Comparison of ENCODE assay signal across 30 mouse cellular contexts in genomic region chr3:138246511-138247020, GRCm38 (mm10). TPM values are rescaled to one million over a fixed set of nuclear protein-coding genes. Genes with fewer than 3 reads are reported as not detected.
DNase-seq lines count a peak whose midpoint lies in the region; ATAC-seq and TF ChIP-seq lines count a peak whose summit lies in the region.
"Had no signal": no experiment of that assay in that cellular context is flagged by ENCODE, and none has a peak within 500 bp of the region (broad histone marks: within the 10 kb centered on the region; RNA-seq: fewer than 3 reads in every experiment).

No protein-coding gene starts in this region.

- no peak overlapping the region for H3K9ac ChIP-seq in heart, adult 2 months (ENCODE audit: low read depth, low read length)
- H3K9ac ChIP-seq in lung, postnatal 0 days (replicated peaks; ENCODE audit: low read depth): no peak overlapping the region
- H3K9ac ChIP-seq: forebrain, embryonic 13.5 days; heart, embryonic 15.5 days; hindbrain, embryonic 14.5 days had no signal

- no peak overlapping the region for H3K4me3 ChIP-seq in gastrocnemius, adult 2 months
- H3K4me3 ChIP-seq in heart, adult 2 months: no peak overlapping the region
- no peak overlapping the region for H3K4me3 ChIP-seq in lung, postnatal 0 days (ENCODE audit: low read depth, low read length)
- no peak overlapping the region for H3K4me3 ChIP-seq in brown adipose tissue, adult 24 weeks (ENCODE audit: insufficient read depth, low read depth, low read length)
- H3K4me3 ChIP-seq: forebrain, embryonic 10.5 days; forebrain, embryonic 13.5 days; heart, embryonic 15.5 days had no signal

- peak overlapping the region; percentile 84 for H3K27ac ChIP-seq in gastrocnemius, adult 2 months
- H3K27ac ChIP-seq in heart, adult 2 months: peak overlapping the region; percentile 71
- H3K27ac ChIP-seq in lung, postnatal 0 days (ENCODE audit: low read length): no peak overlapping the region
- peak overlapping the region; percentile 92 for H3K27ac ChIP-seq in brown adipose tissue, adult 24 weeks (replicated peaks; ENCODE audit: low read depth, low read length)
- H3K27ac ChIP-seq: forebrain, embryonic 10.5 days; forebrain, embryonic 13.5 days; heart, embryonic 15.5 days; hindbrain, embryonic 14.5 days; hindbrain, postnatal 0 days had no signal

- no peak overlapping the region for H3K4me2 ChIP-seq in lung, postnatal 0 days (replicated peaks; ENCODE audit: low read depth, low read length)
- H3K4me2 ChIP-seq: forebrain, embryonic 13.5 days; heart, embryonic 11.5 days; heart, embryonic 15.5 days; hindbrain, embryonic 14.5 days had no signal

- no peaks in the 10 kb centered on the region for H3K79me2 ChIP-seq in heart, adult 2 months (replicated peaks; ENCODE audit: control insufficient read depth, insufficient read depth, low read length)

- no peaks in the 10 kb centered on the region for H3K9me3 ChIP-seq in lung, postnatal 0 days (ENCODE audit: low read length)
- H3K9me3 ChIP-seq: forebrain, embryonic 10.5 days; forebrain, embryonic 13.5 days; heart, embryonic 15.5 days had no signal

- TF ChIP-seq EP300 in heart, adult 2 months (IDR thresholded peaks at IDR 0.05; ENCODE audit: insufficient read depth, low read depth, low read length): no peak
- TF ChIP-seq EP300 in lung, postnatal 0 days (IDR thresholded peaks at IDR 0.05): no peak

- TF ChIP-seq POLR2A in heart, adult 2 months (IDR thresholded peaks at IDR 0.05; ENCODE audit: insufficient read depth, low read depth, low read length): peak; percentile 50

- TF ChIP-seq CTCF in gastrocnemius, adult 2 months (IDR thresholded peaks at IDR 0.05): no peak
- no peak for TF ChIP-seq CTCF in heart, adult 2 months (IDR thresholded peaks at IDR 0.05)
- no peak for TF ChIP-seq CTCF in lung, postnatal 0 days (IDR thresholded peaks at IDR 0.05)

- no peaks in the 10 kb centered on the region for H3K27me3 ChIP-seq in heart, adult 2 months (ENCODE audit: control insufficient read depth, insufficient read depth, low read length)
- H3K27me3 ChIP-seq in lung, postnatal 0 days (replicated peaks; ENCODE audit: insufficient read depth, low read length): no peaks in the 10 kb centered on the region
- H3K27me3 ChIP-seq: forebrain, embryonic 13.5 days; heart, embryonic 15.5 days had no signal

- intact Hi-C loops in gastrocnemius, adult 2 months (cut with DNase I): no loop called here
- intact Hi-C loops in heart, adult 2 months (cut with DNase I): no loop called here
- intact Hi-C loops in heart, postnatal 25 days (cut with DNase I): no loop called here

- peaks cover 3% of the 10 kb centered on the region for H3K36me3 ChIP-seq in heart, adult 2 months (ENCODE audit: control insufficient read depth, insufficient read depth, low read length)
- no peaks in the 10 kb centered on the region for H3K36me3 ChIP-seq in lung, postnatal 0 days (ENCODE audit: insufficient read depth, low read length)
- H3K36me3 ChIP-seq: forebrain, embryonic 10.5 days; heart, embryonic 15.5 days had no signal

- H3K4me1 ChIP-seq in heart, adult 2 months (ENCODE audit: control insufficient read depth, insufficient read depth, low read length): peaks cover 18% of the 10 kb centered on the region
- peaks cover 7% of the 10 kb centered on the region for H3K4me1 ChIP-seq in lung, postnatal 0 days (ENCODE audit: insufficient read depth, low read depth, low read length)
- H3K4me1 ChIP-seq in brown adipose tissue, adult 24 weeks (ENCODE audit: control insufficient read depth, insufficient read depth, insufficient read length, low read length): peaks cover 19% of the 10 kb centered on the region
- H3K4me1 ChIP-seq: forebrain, embryonic 10.5 days; heart, embryonic 15.5 days had no signal

- ATAC-seq in lung, postnatal 0 days: no peak
- ATAC-seq: activated CD4-positive, CD25-positive, alpha-beta regulatory T cell, adult 4 months; forebrain, embryonic 13.5 days; forebrain, embryonic 16.5 days; hindbrain, postnatal 0 days; inflammation-experienced regulatory T-cells, adult 6 months; intestine, embryonic 16.5 days had no signal

- no peak for DNase-seq in gastrocnemius, adult 2 months
- DNase-seq in gastrocnemius, adult 18-20 months (ENCODE audit: low spot score): no peak
- DNase-seq in heart, adult 2 months: peak in 1 of 2 experiments; percentile 33
- no peak for DNase-seq in heart, postnatal 25 days (ENCODE audit: low spot score)
- peak; percentile 12 for DNase-seq in lung, postnatal 0 days (ENCODE audit: low spot score)
- DNase-seq in lung, postnatal 4 days: no peak
- DNase-seq: adrenal gland, adult 8-10 months; adrenal gland, postnatal 25 days; cerebellum, adult 18-20 months; cerebellum, adult 9-10 months; cerebellum, postnatal 14 days; gastrocnemius, postnatal 25 days had no signal

RNA-seq across cellular contexts. Expression of gene Adh1, which starts 14.2 kb away (rescaled TPM):
- 10 to 100 TPM; 19.3 to 27.8 TPM for total RNA-seq in gastrocnemius, adult 2 months (2021)
- 10 to 100 TPM; 18.0 to 28.7 TPM for total RNA-seq in gastrocnemius, adult 18-20 months (2021)
- total RNA-seq in heart, adult 2 months (2021): 10 to 100 TPM; 27.5 to 34.3 TPM
- 26.1 and 29.7 TPM in 2 replicates for polyA plus RNA-seq in heart, adult 2 months (2012; rRNA removed)
- total RNA-seq in heart, postnatal 25 days (2021): 10 to 100 TPM; 25.6 to 40.3 TPM
- polyA plus RNA-seq in lung, postnatal 0 days (2015; fragmentation: Nextera tagmentation; extraction: Ambion mirVana): 801 and 895 TPM in 2 replicates
- polyA plus RNA-seq in brown adipose tissue, adult 24 weeks (2012; ENCODE audit: insufficient read depth, insufficient read length, missing spikeins): 171 and 175 TPM in 2 replicates
- polyA plus RNA-seq: embryonic facial prominence, embryonic 11.5 days had no signal

RNA-seq across cellular contexts. Expression of gene Adh7, which starts 29.0 kb away (rescaled TPM):
- total RNA-seq in gastrocnemius, adult 2 months (2021): under 1 TPM; 0.48 to 0.53 TPM
- under 1 TPM; 0.40 to 0.46 TPM for total RNA-seq in gastrocnemius, adult 18-20 months (2021)
- total RNA-seq in heart, adult 2 months (2021): under 1 TPM in 1 of 2 experiments, not detected in 1; 0.73 TPM
- 0.15 and 1.4 TPM in 2 replicates for polyA plus RNA-seq in heart, adult 2 months (2012; rRNA removed)
- total RNA-seq in heart, postnatal 25 days (2021): under 1 TPM; 0.08 to 0.14 TPM
- 0.62 and 1.1 TPM in 2 replicates for polyA plus RNA-seq in lung, postnatal 0 days (2015; fragmentation: Nextera tagmentation; extraction: Ambion mirVana)
- polyA plus RNA-seq in brown adipose tissue, adult 24 weeks (2012; ENCODE audit: insufficient read depth, insufficient read length, missing spikeins): 0.83 and 1.2 TPM in 2 replicates
- polyA plus RNA-seq: activated CD4-positive, CD25-positive, alpha-beta regulatory T cell, adult 4 months; embryonic facial prominence, embryonic 11.5 days; forebrain, embryonic 10.5 days; forebrain, embryonic 13.5 days; heart, embryonic 11.5 days; inflammation-experienced regulatory T-cells, adult 6 months had no signal

RNA-seq across cellular contexts. Expression of gene 4930579F01Rik, which starts 52.9 kb away (rescaled TPM):
- not detected for total RNA-seq in gastrocnemius, adult 2 months (2021)
- total RNA-seq in gastrocnemius, adult 18-20 months (2021): not detected
- not detected for total RNA-seq in heart, adult 2 months (2021)
- polyA plus RNA-seq in heart, adult 2 months (2012; rRNA removed): 0.06 TPM in 1 of 2 replicates, not detected in the other
- total RNA-seq in heart, postnatal 25 days (2021): not detected
- polyA plus RNA-seq in lung, postnatal 0 days (2015; fragmentation: Nextera tagmentation; extraction: Ambion mirVana): not detected in 2 replicates
- polyA plus RNA-seq in brown adipose tissue, adult 24 weeks (2012; ENCODE audit: insufficient read depth, insufficient read length, missing spikeins): not detected in 2 replicates
- total RNA-seq: adrenal gland, adult 8-10 months; ES-E14; gastrocnemius, adult 8-10 months; gastrocnemius, postnatal 25 days; heart, postnatal 36 days; hindbrain, postnatal 0 days had no signal
- polyA plus RNA-seq: activated CD4-positive, CD25-positive, alpha-beta regulatory T cell, adult 4 months; brain, embryonic 14.5 days; embryonic facial prominence, embryonic 11.5 days; embryonic facial prominence, embryonic 14.5 days; forebrain, embryonic 10.5 days; forebrain, embryonic 13.5 days; forebrain, embryonic 16.5 days; heart, embryonic 11.5 days; heart, embryonic 15.5 days; hindbrain, embryonic 11.5 days; hindbrain, embryonic 14.5 days; inflammation-experienced regulatory T-cells, adult 6 months had no signal
